Mouse (Mus musculus): ENCODE measurements around the gene Ssbp2. TPM values are rescaled to one million over a fixed set of nuclear protein-coding genes. Genes with fewer than 3 reads are reported as not detected.

The Ssbp2 gene
- polyA plus RNA-seq, 1 experiment: 15.1 TPM

- DNase-seq: no peak
- TF ChIP-seq CTCF (IDR thresholded peaks at IDR 0.05; ENCODE audit: insufficient read depth, low read length) (no peak), POLR2A (IDR thresholded peaks at IDR 0.05; ENCODE audit: borderline replicate concordance, extremely low read depth, low read depth, low read length) (no peak)
- no peak overlapping the region for H3K4me3 ChIP-seq (replicated peaks; ENCODE audit: extremely low read depth, low read depth, low read length)
- WGBS: 65% methylated on average over 6 of the region's 6 CpGs
- peaks cover 5% of the 10 kb centered on the region for H3K4me1 ChIP-seq (ENCODE audit: control insufficient read depth, insufficient read depth, low read length)
Observed at GRCm38 (mm10) chr13:91541069-91541429, 81.0 kb downstream of the Ssbp2 start.

DNA sequence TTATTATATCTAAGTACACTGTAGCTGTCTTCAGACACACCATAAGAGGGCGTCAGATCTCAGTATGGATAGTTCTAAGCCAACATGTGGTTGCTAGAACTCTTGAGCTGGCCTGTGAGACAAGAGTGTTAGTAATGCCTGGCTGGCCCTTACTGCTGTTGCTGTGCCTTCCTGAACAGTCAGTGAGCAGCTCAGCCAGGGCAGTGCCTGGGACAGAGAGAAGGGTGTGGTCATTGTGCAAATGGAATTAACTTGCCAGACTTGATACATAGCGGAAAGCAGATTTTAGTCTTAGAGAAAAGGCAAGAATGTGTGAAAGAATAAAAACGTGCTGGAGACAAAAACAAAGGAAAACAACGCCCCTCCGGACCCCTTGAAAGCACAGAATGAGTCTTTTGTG, 83.5 kb downstream of the Ssbp2 start:
- TF ChIP-seq CTCF (IDR thresholded peaks at IDR 0.05; ENCODE audit: insufficient read depth, low read length) (no peak), POLR2A (IDR thresholded peaks at IDR 0.05; ENCODE audit: borderline replicate concordance, extremely low read depth, low read depth, low read length) (no peak)
- 75% methylated on average over 5 of the region's 5 CpGs for WGBS
- no peak for DNase-seq
- peaks cover 5% of the 10 kb centered on the region for H3K4me1 ChIP-seq (ENCODE audit: control insufficient read depth, insufficient read depth, low read length)
- H3K4me3 ChIP-seq (replicated peaks; ENCODE audit: extremely low read depth, low read depth, low read length): no peak overlapping the region

DNA sequence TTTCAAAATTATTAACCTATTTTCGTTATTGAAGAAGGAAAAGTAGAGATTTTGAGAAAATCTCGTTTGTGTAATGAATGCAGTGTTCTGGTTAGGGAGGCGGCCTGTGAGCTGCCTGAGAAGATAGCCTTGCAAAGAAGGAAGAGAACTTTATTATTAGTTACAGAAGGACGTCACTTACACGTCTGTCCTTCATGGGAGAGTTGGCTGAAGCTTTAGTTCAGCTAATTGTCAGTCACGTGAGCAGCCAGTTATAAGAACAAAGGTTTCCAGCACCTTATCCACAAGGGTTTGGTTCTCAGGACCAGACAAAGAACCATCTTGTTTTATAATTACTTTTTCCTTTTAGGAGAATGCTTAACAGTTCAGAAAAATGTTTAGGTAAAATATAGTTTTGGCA, 104.0 kb downstream of the Ssbp2 start:
- DNase-seq: no peak
- no peaks in the 10 kb centered on the region; the same call in 1 of the 2 replicates for H3K4me1 ChIP-seq (ENCODE audit: control insufficient read depth, insufficient read depth, low read length)
- no peak overlapping the region for H3K4me3 ChIP-seq (replicated peaks; ENCODE audit: extremely low read depth, low read depth, low read length)
- TF ChIP-seq POLR2A (IDR thresholded peaks at IDR 0.05; ENCODE audit: borderline replicate concordance, extremely low read depth, low read depth, low read length): no peak
- TF ChIP-seq CTCF (IDR thresholded peaks at IDR 0.05; ENCODE audit: insufficient read depth, low read length): no peak
- 68% methylated on average over 6 of the region's 6 CpGs for WGBS

DNA sequence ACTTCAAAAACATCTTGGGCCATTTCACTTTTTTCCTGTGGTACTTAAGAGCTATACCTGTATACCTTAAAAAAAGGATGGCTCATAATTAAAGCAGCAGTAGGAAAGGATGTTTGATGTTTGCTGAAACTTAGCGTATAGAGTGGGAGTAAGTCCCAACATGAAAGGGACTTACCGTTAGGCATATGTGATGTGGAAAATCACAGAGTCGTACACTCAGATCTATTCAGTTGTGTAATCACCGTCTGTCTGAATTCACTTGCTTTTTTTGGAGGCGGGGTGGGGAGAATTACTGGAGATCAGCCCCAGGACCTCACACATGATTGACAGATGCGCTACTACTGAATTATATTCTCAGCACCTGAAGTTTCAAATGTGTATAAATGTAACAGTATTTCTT, 104.7 kb downstream of the Ssbp2 start:
- H3K4me3 ChIP-seq (replicated peaks; ENCODE audit: extremely low read depth, low read depth, low read length): no peak overlapping the region
- no peak for DNase-seq
- no peaks in the 10 kb centered on the region; the same call in 1 of the 2 replicates for H3K4me1 ChIP-seq (ENCODE audit: control insufficient read depth, insufficient read depth, low read length)
- no peak for TF ChIP-seq POLR2A (IDR thresholded peaks at IDR 0.05; ENCODE audit: borderline replicate concordance, extremely low read depth, low read depth, low read length)
- no peak for TF ChIP-seq CTCF (IDR thresholded peaks at IDR 0.05; ENCODE audit: insufficient read depth, low read length)
- 74% methylated on average over 6 of the region's 6 CpGs for WGBS

DNA sequence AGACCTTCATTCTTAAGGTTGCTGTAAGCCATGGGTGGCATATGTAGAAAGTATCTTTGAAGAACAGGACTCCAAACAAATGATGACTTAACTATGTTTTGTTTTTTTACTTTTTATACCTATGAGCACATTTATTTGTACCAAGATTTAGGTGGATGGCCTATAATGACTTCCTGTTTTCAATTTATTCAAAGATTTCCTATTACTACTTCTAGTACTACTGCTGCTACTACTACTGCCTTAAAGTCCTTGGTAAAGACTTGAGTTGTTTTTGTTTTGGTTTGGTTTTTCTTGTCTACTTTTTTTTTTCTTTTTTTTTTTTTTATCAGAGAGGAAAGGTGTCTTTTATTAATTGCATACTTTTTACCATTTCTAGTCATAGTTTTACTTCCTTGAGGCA, 121.4 kb downstream of the Ssbp2 start:
- H3K4me1 ChIP-seq (ENCODE audit: control insufficient read depth, insufficient read depth, low read length): no peaks in the 10 kb centered on the region

GRCm38 (mm10) chr13:91582212-91582611, 122.1 kb downstream of the Ssbp2 start:
- no peak overlapping the region for H3K4me3 ChIP-seq (replicated peaks; ENCODE audit: extremely low read depth, low read depth, low read length)
- DNase-seq: no peak
- TF ChIP-seq CTCF (IDR thresholded peaks at IDR 0.05; ENCODE audit: insufficient read depth, low read length) (no peak), POLR2A (IDR thresholded peaks at IDR 0.05; ENCODE audit: borderline replicate concordance, extremely low read depth, low read depth, low read length) (no peak)
- H3K4me1 ChIP-seq (ENCODE audit: control insufficient read depth, insufficient read depth, low read length): no peaks in the 10 kb centered on the region

More for the DNA sequence above, 121.4 kb downstream of the Ssbp2 start:
- TF ChIP-seq CTCF (IDR thresholded peaks at IDR 0.05; ENCODE audit: insufficient read depth, low read length) (no peak), POLR2A (IDR thresholded peaks at IDR 0.05; ENCODE audit: borderline replicate concordance, extremely low read depth, low read depth, low read length) (no peak)
- H3K4me3 ChIP-seq (replicated peaks; ENCODE audit: extremely low read depth, low read depth, low read length): no peak overlapping the region
- no peak for DNase-seq

- no peak for TF ChIP-seq CTCF (IDR thresholded peaks at IDR 0.05; ENCODE audit: insufficient read depth, low read length)
- TF ChIP-seq POLR2A (IDR thresholded peaks at IDR 0.05; ENCODE audit: borderline replicate concordance, extremely low read depth, low read depth, low read length): no peak
- H3K4me1 ChIP-seq (ENCODE audit: control insufficient read depth, insufficient read depth, low read length): no peaks in the 10 kb centered on the region
- DNase-seq: no peak
- no peak overlapping the region for H3K4me3 ChIP-seq (replicated peaks; ENCODE audit: extremely low read depth, low read depth, low read length)
- 76% methylated on average over 5 of the region's 5 CpGs for WGBS
Observed at GRCm38 (mm10) chr13:91586368-91586767, 126.3 kb downstream of the Ssbp2 start.

- 64% methylated on average over 2 of the region's 2 CpGs for WGBS
- TF ChIP-seq POLR2A (IDR thresholded peaks at IDR 0.05; ENCODE audit: borderline replicate concordance, extremely low read depth, low read depth, low read length) (no peak), CTCF (IDR thresholded peaks at IDR 0.05; ENCODE audit: insufficient read depth, low read length) (no peak)
- DNase-seq: no peak
- Histone ChIP-seq H3K4me3 (replicated peaks; ENCODE audit: extremely low read depth, low read depth, low read length) (no peak overlapping the region), H3K4me1 (ENCODE audit: control insufficient read depth, insufficient read depth, low read length) (no peaks in the 10 kb centered on the region)
Observed at GRCm38 (mm10) chr13:91588475-91588874, 128.4 kb downstream of the Ssbp2 start.

GRCm38 (mm10) chr13:91591863-91592262, 131.8 kb downstream of the Ssbp2 start:
- WGBS: 78% methylated on average over 4 of the region's 4 CpGs

DNA sequence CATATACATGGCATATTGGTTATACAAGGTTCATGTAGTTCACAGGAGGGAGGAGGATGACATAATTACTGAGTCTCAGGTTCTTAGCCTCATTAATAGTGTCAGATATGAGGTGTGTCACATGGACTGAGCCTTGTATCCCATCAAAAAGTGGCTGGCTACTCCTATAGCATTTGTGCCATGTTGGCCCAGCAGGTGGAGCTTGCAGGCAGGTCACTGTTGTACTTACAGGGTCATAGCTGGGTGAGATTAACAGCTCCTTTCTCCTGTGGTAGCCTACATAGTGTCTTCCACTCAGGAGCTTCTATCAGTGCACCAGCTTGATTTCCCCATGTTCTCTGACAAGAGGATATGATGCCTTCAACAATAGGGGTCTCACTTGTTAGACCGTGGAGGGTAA, 135.2 kb downstream of the Ssbp2 start:
- 91% methylated on average over 1 of the region's 1 CpGs for WGBS
- DNase-seq: no peak
- Histone ChIP-seq H3K4me3 (replicated peaks; ENCODE audit: extremely low read depth, low read depth, low read length) (no peak overlapping the region), H3K4me1 (ENCODE audit: control insufficient read depth, insufficient read depth, low read length) (no peaks in the 10 kb centered on the region)
- TF ChIP-seq CTCF (IDR thresholded peaks at IDR 0.05; ENCODE audit: insufficient read depth, low read length) (no peak), POLR2A (IDR thresholded peaks at IDR 0.05; ENCODE audit: borderline replicate concordance, extremely low read depth, low read depth, low read length) (no peak)

More at GRCm38 (mm10) chr13:91591863-91592262, 131.8 kb downstream of the Ssbp2 start:
- TF ChIP-seq POLR2A (IDR thresholded peaks at IDR 0.05; ENCODE audit: borderline replicate concordance, extremely low read depth, low read depth, low read length) (no peak), CTCF (IDR thresholded peaks at IDR 0.05; ENCODE audit: insufficient read depth, low read length) (no peak)
- no peaks in the 10 kb centered on the region for H3K4me1 ChIP-seq (ENCODE audit: control insufficient read depth, insufficient read depth, low read length)
- no peak overlapping the region for H3K4me3 ChIP-seq (replicated peaks; ENCODE audit: extremely low read depth, low read depth, low read length)
- no peak for DNase-seq
